Mouse (Mus musculus) G1E (cell line): ENCODE measurements at regions not wholly inside any gene's neighbourhood (a gene's known extent, or its start where the extent isn't known, plus 50 kb on each side); places are given as distances from the start of the nearest gene placed in this dataset.

ENCODE experiments used
- ATAC-seq: 2 replicates; pipeline ENCODE4 v1.8.0; 2016; ENCODE audit warnings: mild to moderate bottlenecking; ENCODE audit not compliant: insufficient number of reproducible peaks, poor library complexity, low FRiP score, severe bottlenecking; ENCODE audit errors: extremely low read depth
- DNase-seq: peaks from one replicate; pipeline ENCODE4 v3.0.0; 2012; ENCODE audit warnings: low spot score
- H3K27me3 ChIP-seq: 2 replicates; pipeline ENCODE4 v1.6.1; 2012; ENCODE audit warnings: mild to moderate bottlenecking, low read length, inconsistent platforms; ENCODE audit not compliant: insufficient read depth
- H3K36me3 ChIP-seq: replicated peaks from 2 replicates; pipeline ENCODE3; 2012; ENCODE audit warnings: mild to moderate bottlenecking, inconsistent platforms
- H3K4me1 ChIP-seq: 2 replicates; pipeline ENCODE4 v1.6.1; 2012; ENCODE audit warnings: low read depth, low read length, inconsistent platforms, mixed read lengths; ENCODE audit not compliant: insufficient read depth
- H3K4me3 ChIP-seq: 2 replicates; pipeline ENCODE4 v1.5.1; 2012; ENCODE audit warnings: low read depth, mild to moderate bottlenecking, inconsistent platforms, low read length, moderate library complexity, mixed read lengths
- H3K9me3 ChIP-seq: replicated peaks from 2 replicates; pipeline ENCODE4 v1.6.1; 2012; ENCODE audit warnings: inconsistent platforms
- CTCF ChIP-seq: IDR thresholded peaks from 2 replicates; pipeline ENCODE4 v1.5.1; 2012; ENCODE audit warnings: low read depth, low read length, inconsistent platforms, mixed read lengths
- GATA1 ChIP-seq: IDR thresholded peaks from 2 replicates; pipeline ENCODE4 v1.6.1; 2012; ENCODE audit warnings: borderline replicate concordance, low read length, inconsistent platforms, mixed read lengths
- GATA2 ChIP-seq: IDR thresholded peaks from 2 replicates; pipeline ENCODE4 v1.6.1; 2012; ENCODE audit warnings: low read depth, low read length, inconsistent platforms, borderline replicate concordance
- POLR2AphosphoS5 ChIP-seq: IDR thresholded peaks from 2 replicates; pipeline ENCODE4 v1.6.1; 2012; ENCODE audit warnings: low read depth, low read length, inconsistent platforms; ENCODE audit not compliant: insufficient replicate concordance
- TAL1 ChIP-seq: conservative IDR thresholded peaks from 2 replicates; pipeline ENCODE4 v1.6.1; 2012; ENCODE audit warnings: low read depth, low read length, inconsistent platforms, mixed read lengths

GRCm38 (mm10) chr2:128508244-128508605, 82.8 kb upstream of the Spdye4c start:
- H3K4me3 ChIP-seq, result no peak overlapping the region
- TF ChIP-seq CTCF (no peak), POLR2AphosphoS5 (no peak), GATA2 (no peak), GATA1 (no peak), TAL1 (no peak)
- DNase-seq (no peak), ATAC-seq (no peak)
- no peaks in the 10 kb centered on the region for H3K36me3 ChIP-seq
- no peaks in the 10 kb centered on the region for H3K27me3 ChIP-seq
- H3K9me3 ChIP-seq, result no peaks in the 10 kb centered on the region
- H3K4me1 ChIP-seq, result no peaks in the 10 kb centered on the region

GRCm38 (mm10) chr2:128511291-128511690, 79.7 kb upstream of the Spdye4c start:
- Histone ChIP-seq H3K4me3 (no peak overlapping the region), H3K36me3 (no peaks in the 10 kb centered on the region), H3K4me1 (no peaks in the 10 kb centered on the region), H3K27me3 (no peaks in the 10 kb centered on the region), H3K9me3 (no peaks in the 10 kb centered on the region)
- DNase-seq, result no peak
- no peak for ATAC-seq
- TF ChIP-seq GATA2, result no peak
- TF ChIP-seq TAL1, result no peak
- TF ChIP-seq CTCF, result no peak
- TF ChIP-seq GATA1, result no peak
- TF ChIP-seq POLR2AphosphoS5, result no peak

GRCm38 (mm10) chr2:128512852-128513251, 78.2 kb upstream of the Spdye4c start:
- no peak for ATAC-seq
- Histone ChIP-seq H3K4me3 (no peak overlapping the region), H3K36me3 (no peaks in the 10 kb centered on the region), H3K4me1 (no peaks in the 10 kb centered on the region), H3K9me3 (no peaks in the 10 kb centered on the region), H3K27me3 (no peaks in the 10 kb centered on the region)
- TF ChIP-seq GATA2 (no peak), CTCF (no peak), GATA1 (no peak), POLR2AphosphoS5 (no peak), TAL1 (no peak)
- DNase-seq, result no peak

- no peak for TF ChIP-seq GATA2
- no peak for TF ChIP-seq CTCF
- no peak for TF ChIP-seq POLR2AphosphoS5
- no peak for TF ChIP-seq TAL1
- TF ChIP-seq GATA1, result no peak
- H3K9me3 ChIP-seq, result no peaks in the 10 kb centered on the region
- no peaks in the 10 kb centered on the region for H3K36me3 ChIP-seq
- no peak overlapping the region for H3K4me3 ChIP-seq
- ATAC-seq, result no peak
- peaks cover 3% of the 10 kb centered on the region; the same call in 1 of the 2 replicates for H3K27me3 ChIP-seq
- no peak for DNase-seq
- H3K4me1 ChIP-seq, result no peaks in the 10 kb centered on the region
Observed at GRCm38 (mm10) chr2:128514463-128515290, 76.3 kb upstream of the Spdye4c start.

- no peak overlapping the region for H3K4me3 ChIP-seq
Observed at GRCm38 (mm10) chr2:128515701-128516100, 75.3 kb upstream of the Spdye4c start.

GRCm38 (mm10) chr2:128516694-128517093, 74.3 kb upstream of the Spdye4c start:
- DNase-seq (no peak), ATAC-seq (no peak)

More at GRCm38 (mm10) chr2:128515701-128516100, 75.3 kb upstream of the Spdye4c start:
- no peaks in the 10 kb centered on the region for H3K4me1 ChIP-seq
- peaks cover 3% of the 10 kb centered on the region; the same call in 1 of the 2 replicates for H3K27me3 ChIP-seq
- no peaks in the 10 kb centered on the region for H3K9me3 ChIP-seq
- ATAC-seq (no peak), DNase-seq (no peak)
- no peaks in the 10 kb centered on the region for H3K36me3 ChIP-seq
- TF ChIP-seq TAL1 (no peak), POLR2AphosphoS5 (no peak), GATA1 (no peak), CTCF (no peak), GATA2 (no peak)

More at GRCm38 (mm10) chr2:128516694-128517093, 74.3 kb upstream of the Spdye4c start:
- H3K4me3 ChIP-seq, result no peak overlapping the region
- H3K27me3 ChIP-seq, result peaks cover 3% of the 10 kb centered on the region; the same call in 1 of the 2 replicates
- H3K4me1 ChIP-seq, result no peaks in the 10 kb centered on the region
- no peaks in the 10 kb centered on the region for H3K36me3 ChIP-seq
- no peak for TF ChIP-seq CTCF
- no peak for TF ChIP-seq POLR2AphosphoS5
- TF ChIP-seq GATA1, result no peak
- TF ChIP-seq TAL1, result no peak
- TF ChIP-seq GATA2, result no peak
- H3K9me3 ChIP-seq, result no peaks in the 10 kb centered on the region
